Mouse (Mus musculus): Measurements from ENCODE around the gene N4bp3.

N4bp3 gene

GRCm38 (mm10) chr11:51602253-51602652 is 48.4 kb downstream of the N4bp3 start:
- in situ Hi-C loops (cut with MboI, MseI) = no loop called here

GRCm38 (mm10) chr11:51597553-51597952 is 53.1 kb downstream of the N4bp3 start:
- in situ Hi-C loops (cut with MboI, MseI) = no loop called here

DNA sequence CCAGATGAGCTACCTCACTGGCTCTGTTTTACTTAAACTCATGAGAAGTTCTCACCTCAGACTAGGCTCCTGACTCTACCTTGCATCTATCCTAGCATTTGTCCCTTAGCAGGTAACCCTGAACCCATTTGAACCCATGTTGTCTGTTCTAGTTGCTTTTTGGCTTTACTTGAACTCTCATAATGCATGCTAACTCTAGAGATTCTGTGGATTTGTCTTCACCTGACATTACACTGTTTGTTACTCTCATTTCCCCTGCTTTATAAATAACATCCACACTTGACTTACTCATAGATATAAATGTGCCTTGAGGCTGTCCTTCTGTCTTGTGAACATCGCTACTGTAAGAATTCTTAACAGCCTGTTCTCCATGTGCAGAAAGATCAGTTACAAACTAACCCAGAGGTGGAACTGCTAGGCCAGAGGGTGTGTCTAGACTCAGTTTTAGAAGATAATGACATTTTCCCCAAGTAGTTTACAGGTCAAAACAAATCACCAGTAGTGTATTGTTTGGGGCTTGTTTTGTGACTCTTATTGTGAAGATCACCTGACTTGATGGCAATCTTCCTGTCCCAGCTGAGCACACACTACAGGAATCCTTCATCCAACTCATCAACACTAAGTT is 55.1 kb downstream of the N4bp3 start:
- in situ Hi-C loops (cut with MboI, MseI) = no loop called here

DNA sequence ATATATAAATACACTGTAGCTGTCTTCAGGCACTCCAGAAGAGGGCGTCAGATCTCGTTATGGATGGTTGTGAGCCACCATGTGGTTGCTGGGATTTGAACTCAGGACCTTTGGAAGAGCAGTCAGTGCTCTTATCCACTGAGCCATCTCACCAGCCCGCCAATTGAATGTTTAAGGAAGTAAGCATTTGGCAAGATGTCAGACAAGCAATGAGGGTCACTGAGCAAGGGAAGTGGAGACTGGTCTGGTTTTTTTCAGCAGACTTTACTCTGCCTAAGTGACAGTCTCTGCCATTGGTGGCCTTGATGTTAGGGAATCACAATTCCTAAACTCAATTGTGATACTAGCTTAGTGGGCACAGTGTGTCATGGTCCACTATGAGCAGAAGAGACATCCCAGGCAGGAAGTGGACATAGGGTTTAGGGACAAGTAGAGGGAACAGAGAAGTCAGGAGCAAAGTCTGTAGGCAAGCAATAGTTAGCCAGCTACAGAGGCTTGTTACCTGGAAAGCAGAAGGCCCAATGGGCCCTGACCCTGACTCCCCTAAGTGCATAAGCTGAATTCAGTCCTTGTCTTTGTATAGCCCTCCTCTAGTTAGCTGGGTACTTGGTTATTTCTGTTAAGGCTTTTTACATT is 55.8 kb downstream of the N4bp3 start:
- in situ Hi-C loops (cut with MboI, MseI) = no loop called here

- in situ Hi-C loops (cut with MboI, MseI) = no loop called here
These were observed 56.8 kb downstream of the N4bp3 start for GRCm38 (mm10) chr11:51593849-51594248.

DNA sequence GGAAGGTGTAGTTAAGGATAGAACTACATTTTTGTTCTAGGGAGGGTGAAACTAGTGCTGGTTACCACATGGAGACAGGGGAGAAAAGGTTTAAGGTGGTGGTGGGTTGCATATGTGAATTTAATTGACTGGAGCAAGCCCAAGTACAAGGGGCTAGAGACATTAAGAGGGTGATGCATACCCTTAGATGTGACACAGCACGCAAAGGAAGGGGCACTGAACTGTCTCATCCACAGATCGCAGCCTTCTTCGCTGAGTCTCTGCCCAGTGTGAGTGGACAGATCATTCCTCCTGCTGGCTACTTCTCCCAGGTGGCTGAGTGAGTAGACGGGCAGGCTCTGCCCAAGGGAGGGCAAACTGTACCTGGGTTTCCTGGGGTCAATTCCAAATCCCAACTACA is 57.3 kb downstream of the N4bp3 start:
- in situ Hi-C loops (cut with MboI, MseI) = no loop called here

Data from regulatory T cell (primary cell).